Mouse (Mus musculus) CH12.LX (cell line): ENCODE measurements around the gene Med19. TPM values are rescaled to one million over a fixed set of nuclear protein-coding genes. Genes with fewer than 3 reads are reported as not detected.

ENCODE experiments used
- DNase-seq: peaks from one replicate; pipeline ENCODE4 v3.0.0-alpha.2; 2013; ENCODE audit errors: extremely low read depth
- H3K27ac ChIP-seq: 2 replicates; pipeline ENCODE4 v1.5.1; 2012; ENCODE audit warnings: low read depth, mild to moderate bottlenecking, control low read depth, moderate library complexity; ENCODE audit not compliant: insufficient read depth
- H3K27me3 ChIP-seq: replicated peaks from 2 replicates; pipeline ENCODE3; 2012; ENCODE audit warnings: inconsistent platforms
- H3K36me3 ChIP-seq, 2 experiments: replicated peaks in 1 of 2; 2 replicates each; pipeline versions ENCODE3 to v1.6.1; 2012; ENCODE audit warnings: inconsistent platforms in 1 of 2, low read length in 1 of 2, mild to moderate bottlenecking in 1 of 2, mixed read lengths in 1 of 2, moderate library complexity in 1 of 2; ENCODE audit not compliant: control insufficient read depth in 1 of 2, insufficient read depth in 1 of 2
- H3K4me1 ChIP-seq, 2 experiments: 2 replicates each; pipeline ENCODE4 v1.6.1; 2012; ENCODE audit warnings: inconsistent platforms in 1 of 2, moderate library complexity in 1 of 2; ENCODE audit not compliant: insufficient read depth in 2 of 2, control insufficient read depth in 1 of 2
- H3K4me2 ChIP-seq: 2 replicates; pipeline ENCODE4 v1.6.1; 2012; ENCODE audit warnings: low read depth, mild to moderate bottlenecking, control low read depth; ENCODE audit not compliant: poor library complexity, insufficient read depth, severe bottlenecking
- H3K4me3 ChIP-seq, 3 experiments: fragments of 150-350 bp in 1 of 3; sonication (generic) in 1 of 3; replicated peaks in 1 of 3; 2 replicates each; pipeline versions ENCODE3 to v1.5.1; 2011 to 2012; ENCODE audit warnings: low read depth in 2 of 3, low read length in 2 of 3, mild to moderate bottlenecking in 2 of 3, moderate library complexity in 2 of 3, control low read depth in 1 of 3, improper control_type of control experiment in 1 of 3, inconsistent platforms in 1 of 3, mixed read lengths in 1 of 3; ENCODE audit not compliant: poor library complexity in 1 of 3
- H3K79me2 ChIP-seq: replicated peaks from 2 replicates; pipeline ENCODE4 v1.6.1; 2012; ENCODE audit warnings: mild to moderate bottlenecking, moderate library complexity; ENCODE audit not compliant: control insufficient read depth, poor library complexity, insufficient read depth, severe bottlenecking; ENCODE audit errors: extremely low read depth
- H3K9ac ChIP-seq: 2 replicates; pipeline ENCODE4 v1.6.1; 2012; ENCODE audit warnings: low read depth, mild to moderate bottlenecking, control low read depth, moderate library complexity; ENCODE audit not compliant: insufficient read depth
- H3K9me3 ChIP-seq: replicated peaks from 2 replicates; pipeline ENCODE3; 2012; ENCODE audit warnings: low read length, inconsistent platforms, mixed read lengths
- BHLHE40 ChIP-seq: IDR thresholded peaks from 2 replicates; pipeline ENCODE4 v1.6.1; 2011; ENCODE audit warnings: mild to moderate bottlenecking, low read depth, low read length, improper control_type of control experiment
- CHD1 ChIP-seq: IDR thresholded peaks from 2 replicates; pipeline ENCODE4 v1.6.1; 2012; ENCODE audit warnings: low read depth, low read length, improper control_type of control experiment, inconsistent platforms
- CHD2 ChIP-seq: IDR thresholded peaks from 2 replicates; pipeline ENCODE4 v1.6.1; 2011; ENCODE audit warnings: low read length, improper control_type of control experiment
- CTCF ChIP-seq, 2 experiments: IDR thresholded peaks in 1 of 2; conservative IDR thresholded peaks in 1 of 2; 2 replicates each; pipeline ENCODE4 v1.5.1; 2011 to 2012; ENCODE audit warnings: low read depth in 2 of 2, low read length in 2 of 2, improper control_type of control experiment in 1 of 2, inconsistent platforms in 1 of 2, mild to moderate bottlenecking in 1 of 2, moderate library complexity in 1 of 2
- E2F4 ChIP-seq: IDR thresholded peaks from 2 replicates; pipeline ENCODE4 v1.6.1; 2011; ENCODE audit warnings: low read depth, low read length, improper control_type of control experiment; ENCODE audit not compliant: insufficient replicate concordance
- EP300 ChIP-seq: IDR thresholded peaks from 2 replicates; pipeline ENCODE4 v1.6.1; 2011; ENCODE audit warnings: low read length, improper control_type of control experiment
- ETS1 ChIP-seq: conservative IDR thresholded peaks from 2 replicates; pipeline ENCODE4 v1.6.1; 2012; ENCODE audit warnings: low read depth, mild to moderate bottlenecking, inconsistent platforms, low read length, improper control_type of control experiment, moderate library complexity
- GABPA ChIP-seq: IDR thresholded peaks from 2 replicates; pipeline ENCODE4 v1.6.1; 2012; ENCODE audit warnings: low read depth, low read length, improper control_type of control experiment, inconsistent platforms; ENCODE audit not compliant: insufficient replicate concordance
- IRF4 ChIP-seq: IDR thresholded peaks from 2 replicates; pipeline ENCODE4 v1.6.1; 2014; ENCODE audit warnings: low read depth, mild to moderate bottlenecking, inconsistent platforms, low read length, improper control_type of control experiment
- JUND ChIP-seq: conservative IDR thresholded peaks from 2 replicates; pipeline ENCODE4 v1.6.1; 2011; ENCODE audit warnings: low read depth, low read length, improper control_type of control experiment
- KAT2A ChIP-seq: IDR thresholded peaks from 2 replicates; pipeline ENCODE4 v1.6.1; 2012; ENCODE audit warnings: low read length, improper control_type of control experiment, inconsistent platforms; ENCODE audit not compliant: insufficient replicate concordance
- MAFK ChIP-seq: IDR thresholded peaks from 2 replicates; pipeline ENCODE4 v1.6.1; 2011; ENCODE audit warnings: low read length, improper control_type of control experiment; ENCODE audit not compliant: insufficient replicate concordance
- MAX ChIP-seq: IDR thresholded peaks from 2 replicates; pipeline ENCODE4 v1.6.1; 2011; ENCODE audit warnings: low read length, improper control_type of control experiment
- MAZ ChIP-seq: IDR thresholded peaks from 2 replicates; pipeline ENCODE4 v1.6.1; 2012; ENCODE audit warnings: low read depth, mild to moderate bottlenecking, inconsistent platforms, low read length, improper control_type of control experiment, moderate library complexity
- MEF2A ChIP-seq: IDR thresholded peaks from 2 replicates; pipeline ENCODE4 v1.6.1; 2014; ENCODE audit warnings: low read depth, mild to moderate bottlenecking, inconsistent platforms, low read length, improper control_type of control experiment, borderline replicate concordance
- MXI1 ChIP-seq: IDR thresholded peaks from 2 replicates; pipeline ENCODE4 v1.6.1; 2011; ENCODE audit warnings: mild to moderate bottlenecking, low read depth, low read length, improper control_type of control experiment
- NELFE ChIP-seq: IDR thresholded peaks from 2 replicates; pipeline ENCODE4 v1.6.1; 2011; ENCODE audit warnings: low read depth, low read length, improper control_type of control experiment
- POLR2A ChIP-seq: IDR thresholded peaks from 2 replicates; pipeline ENCODE4 v1.6.1; 2011; ENCODE audit warnings: low read depth, mild to moderate bottlenecking, improper control_type of control experiment, low read length
- POLR2AphosphoS2 ChIP-seq: IDR thresholded peaks from 2 replicates; pipeline ENCODE4 v1.6.1; 2011; ENCODE audit warnings: low read depth, low read length, improper control_type of control experiment
- RCOR1 ChIP-seq: conservative IDR thresholded peaks from 2 replicates; pipeline ENCODE4 v1.6.1; 2012; ENCODE audit warnings: low read depth, mild to moderate bottlenecking, inconsistent platforms, low read length, improper control_type of control experiment
- SMC3 ChIP-seq: IDR thresholded peaks from 2 replicates; pipeline ENCODE4 v1.6.1; 2011; ENCODE audit warnings: low read depth, low read length, improper control_type of control experiment
- TBP ChIP-seq: conservative IDR thresholded peaks from 2 replicates; pipeline ENCODE4 v1.6.1; 2011; ENCODE audit warnings: low read depth, low read length, improper control_type of control experiment
- ZKSCAN1 ChIP-seq: IDR thresholded peaks from 2 replicates; pipeline ENCODE4 v1.6.1; 2012; ENCODE audit warnings: low read depth, inconsistent platforms, low read length, improper control_type of control experiment, borderline replicate concordance
- ZNF384 ChIP-seq: IDR thresholded peaks from 2 replicates; pipeline ENCODE4 v1.6.1; 2012; ENCODE audit warnings: low read depth, low read length, improper control_type of control experiment, inconsistent platforms
- dilution Hi-C: fragments of 300-500 bp; cut with MboI; formaldehyde crosslinking; loops from 2 replicates; pipeline ENCODE4 v1.14.3; 2020; ENCODE audit warnings: low sequenced_read_pairs; ENCODE audit not compliant: extremely low pct_unique_long_range_greater_than_20kb, extremely low pct_ligation_motif_present
- in situ Hi-C: fragments of 300-500 bp; cut with MboI; formaldehyde crosslinking; loops from 3 replicates; pipeline ENCODE4 v1.14.3; 2019; ENCODE audit warnings: low sequenced_read_pairs, low pct_ligation_motif_present, low pct_unique_long_range_greater_than_20kb, mixed read lengths
- polyA plus RNA-seq: library from polyadenylated mRNA; unstranded; fragments of >175 nt; gene quantifications from 2 replicates; pipeline ENCODE4 v1.2.1, GENCODE M21; 2012; ENCODE audit warnings: low read depth; ENCODE audit not compliant: insufficient read length
- total RNA-seq, 2 experiments: library from RNA; depleted of rRNA; stranded (reverse); fragments of 300-350 nt in 1 of 2; fragments of >200 nt in 1 of 2; gene quantifications; 2 replicates each; pipeline ENCODE4 v1.2.3; 2012 to 2014

The Med19 gene
- total and polyA plus RNA-seq, 3 experiments, result 10.7 to 25.9 (median 23.1) TPM

DNA sequence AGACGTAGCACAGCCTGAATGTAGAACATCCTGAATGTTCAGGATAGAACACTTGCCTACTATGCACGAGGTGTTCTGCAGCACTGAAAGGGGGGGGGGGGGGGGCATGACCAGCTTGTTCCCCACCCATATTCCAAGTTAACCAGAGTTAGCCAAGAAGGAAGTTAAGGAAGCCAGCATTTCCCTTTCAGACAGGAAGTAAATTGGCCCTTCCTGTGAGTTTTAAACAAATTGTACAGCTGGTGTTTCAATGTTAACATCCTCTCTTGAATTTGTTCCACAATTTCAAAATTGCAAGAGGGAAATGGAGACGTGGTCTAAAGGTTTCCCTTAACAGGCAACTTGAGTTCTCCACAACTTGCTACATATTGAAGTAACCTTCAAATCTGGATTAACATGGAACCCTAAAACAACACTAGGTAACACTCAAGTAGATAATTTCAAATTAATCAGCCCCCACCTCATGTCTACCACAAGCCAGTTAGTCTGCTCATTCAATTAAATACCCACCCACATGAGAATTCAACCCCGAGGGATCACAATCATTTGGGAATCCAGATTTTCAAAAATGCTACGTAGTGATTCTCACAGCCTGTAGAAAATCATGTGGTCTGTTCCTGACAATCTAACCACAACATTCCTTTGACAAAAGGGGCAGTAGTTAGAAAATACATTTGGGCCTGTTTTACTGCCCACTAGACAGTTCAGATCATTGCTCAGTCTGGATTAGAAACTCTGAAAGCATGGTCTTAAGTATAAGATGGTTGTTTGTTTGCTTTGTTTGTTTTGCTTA lies 39.6 kb upstream of the Med19 start:
- no peak for TF ChIP-seq BHLHE40
- TF ChIP-seq MAX, result no peak
- TF ChIP-seq CHD2, result no peak
- no peak for TF ChIP-seq POLR2A
- TF ChIP-seq RCOR1, result no peak
- TF ChIP-seq TBP, result no peak
- TF ChIP-seq CTCF (conservative IDR thresholded peaks at IDR 0.05 in 1 of 2, IDR thresholded peaks at IDR 0.05 in 1 of 2; ENCODE audit: low read depth in 2 of 2, low read length in 2 of 2), result no peak
- no peak for TF ChIP-seq POLR2AphosphoS2
- no peak for TF ChIP-seq JUND
- no peak for TF ChIP-seq IRF4
- TF ChIP-seq KAT2A, result no peak
- TF ChIP-seq CHD1, result no peak
- TF ChIP-seq E2F4, result no peak
- no peak for TF ChIP-seq MAFK
- no peak for TF ChIP-seq SMC3
- no peak for TF ChIP-seq GABPA
- no peak for TF ChIP-seq MAZ
- TF ChIP-seq MEF2A, result no peak
- no peak for TF ChIP-seq EP300
- no peak for TF ChIP-seq NELFE
- TF ChIP-seq, all 38 proteins: peak for 0
- no peak overlapping the region for H3K4me2 ChIP-seq
- no peaks in the 10 kb centered on the region for H3K9me3 ChIP-seq
- in situ Hi-C loops (no loop called here), dilution Hi-C loops (no loop called here)
- H3K36me3 ChIP-seq, result no peaks in the 10 kb centered on the region
- H3K27me3 ChIP-seq, result no peaks in the 10 kb centered on the region
- no peaks in the 10 kb centered on the region for H3K79me2 ChIP-seq
- no peak overlapping the region for H3K9ac ChIP-seq
- H3K27ac ChIP-seq, result no peak overlapping the region
- DNase-seq, result no peak
- H3K4me3 ChIP-seq, result no peak overlapping the region
- 0 out of 4 replicates have a peak, but pooled peaks cover 0 to 3% of the 10 kb centered on the region in 2 experiments for H3K4me1 ChIP-seq

DNA sequence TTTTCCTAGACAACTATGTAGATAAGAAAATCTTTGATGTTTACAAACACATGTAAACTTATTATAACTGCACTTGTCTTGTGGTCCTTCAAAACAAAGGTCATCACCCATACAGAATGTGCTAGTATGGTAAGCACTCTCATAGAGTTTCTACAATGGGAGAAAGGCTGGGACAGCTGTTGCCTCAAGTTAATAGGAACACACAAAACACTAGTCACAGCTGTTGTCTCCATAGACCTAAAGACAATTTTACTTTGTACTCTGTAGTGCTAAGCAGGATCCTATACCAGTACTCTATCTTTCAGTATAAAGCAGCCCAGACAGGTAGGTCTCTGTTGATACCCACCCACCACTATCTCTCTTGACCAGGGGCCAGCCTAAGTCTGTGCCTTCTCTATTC lies 37.4 kb upstream of the Med19 start:
- Histone ChIP-seq H3K4me1 (no peaks in the 10 kb centered on the region), H3K4me3 (no peak overlapping the region), H3K27ac (no peak overlapping the region), H3K4me2 (no peak overlapping the region), H3K79me2 (no peaks in the 10 kb centered on the region), H3K27me3 (no peaks in the 10 kb centered on the region), H3K9ac (no peak overlapping the region), H3K36me3 (no peaks in the 10 kb centered on the region), H3K9me3 (no peaks in the 10 kb centered on the region)
- in situ Hi-C loops (no loop called here), dilution Hi-C loops (no loop called here)
- TF ChIP-seq ZKSCAN1, result no peak
- no peak for TF ChIP-seq NELFE
- no peak for TF ChIP-seq POLR2A
- TF ChIP-seq MXI1, result no peak
- no peak for TF ChIP-seq MEF2A
- TF ChIP-seq ETS1, result no peak
- no peak for TF ChIP-seq ZNF384
- no peak for TF ChIP-seq MAFK
- TF ChIP-seq IRF4, result no peak
- DNase-seq, result no peak
